Mouse (Mus musculus) bone marrow, adult 2 months (tissue): ENCODE measurements around the gene Alk. TPM values are rescaled to one million over a fixed set of nuclear protein-coding genes. Genes with fewer than 3 reads are reported as not detected.
"Not testable (repeated sequence)": the region's sequence is repeated elsewhere in the genome, so short reads cannot be mapped to it uniquely, and the experiment has no call there.

Experiments
- H3K27ac ChIP-seq: fragments of 200-500 bp; 2 replicates; pipeline ENCODE4 v1.5.1; 2012; ENCODE audit warnings: low read depth, mild to moderate bottlenecking, control low read depth, inconsistent platforms, low read length; ENCODE audit not compliant: control insufficient read depth, poor library complexity, insufficient read depth
- H3K4me1 ChIP-seq: fragments of 200-500 bp; 2 replicates; pipeline ENCODE4 v1.6.1; 2011; ENCODE audit warnings: low read length; ENCODE audit not compliant: control insufficient read depth, insufficient read depth
- H3K4me3 ChIP-seq: fragments of 200-500 bp; replicated peaks from 2 replicates; pipeline ENCODE3; 2011; ENCODE audit warnings: mild to moderate bottlenecking, low read depth, low read length, control low read depth; ENCODE audit not compliant: control insufficient read depth
- CTCF ChIP-seq: fragments of 200-500 bp; IDR thresholded peaks from 2 replicates; pipeline ENCODE4 v1.5.1; 2011; ENCODE audit warnings: low read length, control low read depth; ENCODE audit not compliant: control insufficient read depth, insufficient read depth
- POLR2A ChIP-seq: fragments of 200-500 bp; IDR thresholded peaks from 2 replicates; pipeline ENCODE4 v1.6.1; 2011; ENCODE audit warnings: low read depth, mild to moderate bottlenecking, control low read depth, low read length, borderline replicate concordance; ENCODE audit not compliant: control insufficient read depth
- WGBS: fragments of 180-500 bp; shearing (Covaris S2); methylation state at CpG from one replicate; pipeline ENCODE4 v1.1.7; 2018; 5-methylcytosine and 5-hydroxymethylcytosine counted together
- polyA plus RNA-seq: library from polyadenylated mRNA; stranded (reverse); fragments of >200 nt; gene quantifications from 2 replicates; pipeline ENCODE4 v1.2.4, GENCODE M21; 2011; ENCODE audit warnings: low replicate concordance; ENCODE audit not compliant: missing spikeins, insufficient read depth, insufficient read length

The Alk gene
- polyA plus RNA-seq, 1 experiment: not detected

GRCm38 (mm10) chr17:72522381-72522780 is 82.0 kb downstream of the Alk start:
- H3K27ac ChIP-seq: no peak overlapping the region
- H3K4me3 ChIP-seq: no peak overlapping the region
- H3K4me1 ChIP-seq: no peaks in the 10 kb centered on the region
- TF ChIP-seq CTCF (peak; percentile 13; the same call in 1 of the 2 replicates), POLR2A (no peak)
- WGBS: 15% methylated on average over 4 of the region's 4 CpGs

DNA sequence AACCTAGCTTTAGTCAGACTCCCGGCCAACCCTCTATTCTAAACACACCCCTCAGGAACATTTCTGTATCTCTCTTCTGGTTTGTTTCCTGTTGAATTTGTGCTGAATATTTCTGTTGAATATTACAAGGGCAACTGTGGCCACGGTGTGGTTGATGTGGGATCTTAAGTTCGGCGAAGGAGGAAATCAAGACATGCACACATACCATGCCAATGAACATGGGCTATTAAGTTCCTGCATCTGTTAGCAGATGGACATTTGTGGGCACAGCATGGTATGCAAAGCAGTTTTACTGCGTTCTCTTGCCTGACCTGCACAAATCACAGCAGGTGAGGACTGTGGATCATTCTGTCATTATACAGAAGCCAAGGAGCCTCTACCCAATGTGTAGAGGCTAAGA is 83.1 kb downstream of the Alk start:
- Histone ChIP-seq H3K4me1 (no peaks in the 10 kb centered on the region), H3K4me3 (no peak overlapping the region), H3K27ac (no peak overlapping the region)
- 3% methylated on average over 5 of the region's 5 CpGs for WGBS
- no peak for TF ChIP-seq CTCF
- no peak for TF ChIP-seq POLR2A

DNA sequence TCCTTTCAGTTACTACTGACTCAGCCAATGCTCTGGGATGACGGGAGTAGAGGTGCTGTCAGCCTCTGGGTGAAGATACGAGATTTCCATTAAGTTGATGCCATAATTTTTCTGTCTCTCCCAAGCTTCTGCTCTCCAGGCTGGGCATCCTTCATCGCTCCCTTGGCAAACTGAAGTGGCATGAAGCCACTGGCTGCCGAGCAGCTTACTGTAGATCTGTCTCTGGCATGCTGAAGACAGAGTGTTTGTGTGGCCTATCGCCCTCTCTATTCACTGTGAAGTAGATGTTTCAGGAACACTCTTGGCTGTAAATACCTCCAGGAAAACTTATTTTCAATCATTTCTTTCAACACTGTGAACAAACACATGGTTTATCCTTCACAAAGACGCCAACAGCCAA is 93.7 kb downstream of the Alk start:
- 80% methylated on average over 6 of the region's 6 CpGs for WGBS
- H3K4me3 ChIP-seq: no peak overlapping the region
- TF ChIP-seq CTCF (no peak), POLR2A (no peak)
- no peaks in the 10 kb centered on the region for H3K4me1 ChIP-seq
- H3K27ac ChIP-seq: no peak overlapping the region

GRCm38 (mm10) chr17:72508678-72509394 is 95.6 kb downstream of the Alk start:
- Histone ChIP-seq H3K4me1 (no peaks in the 10 kb centered on the region), H3K4me3 (no peak overlapping the region), H3K27ac (no peak overlapping the region)
- TF ChIP-seq POLR2A (no peak), CTCF (no peak)
- 82% methylated on average over 7 of the region's 7 CpGs for WGBS

DNA sequence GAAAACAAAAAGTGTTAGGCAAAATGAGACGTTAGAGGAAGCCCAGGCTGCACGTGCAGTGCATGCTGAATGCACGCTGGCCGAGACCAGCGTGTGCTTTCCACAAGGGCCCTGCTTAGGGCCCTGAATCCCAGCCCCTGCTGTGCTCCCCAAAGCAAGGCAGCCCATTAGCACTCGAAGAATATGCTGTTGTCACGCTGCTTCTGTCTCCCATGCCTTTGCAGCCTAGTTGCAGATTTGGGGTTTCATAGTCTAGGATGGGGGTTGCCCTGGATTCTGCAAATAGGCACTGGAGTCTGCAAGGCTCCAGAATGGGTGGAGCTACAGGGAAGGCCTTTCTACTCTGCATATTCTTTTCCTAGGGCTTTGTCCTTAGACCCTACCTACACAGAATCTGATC is 99.2 kb downstream of the Alk start:
- WGBS: 67% methylated on average over 7 of the region's 7 CpGs

GRCm38 (mm10) chr17:72504581-72504980 is 99.8 kb downstream of the Alk start:
- Histone ChIP-seq H3K4me3 (no peak overlapping the region), H3K27ac (no peak overlapping the region), H3K4me1 (no peaks in the 10 kb centered on the region)
- no peak for TF ChIP-seq CTCF
- 85% methylated on average over 6 of the region's 6 CpGs for WGBS

More for the DNA sequence above, 99.2 kb downstream of the Alk start:
- Histone ChIP-seq H3K4me1 (no peaks in the 10 kb centered on the region), H3K27ac (no peak overlapping the region), H3K4me3 (no peak overlapping the region)
- TF ChIP-seq CTCF (no peak), POLR2A (no peak)

- no peaks in the 10 kb centered on the region for H3K4me1 ChIP-seq
- H3K4me3 ChIP-seq: no peak overlapping the region
- no peak overlapping the region for H3K27ac ChIP-seq
- TF ChIP-seq POLR2A (no peak), CTCF (no peak)
- WGBS: 73% methylated on average over 5 of the region's 5 CpGs
Observed at GRCm38 (mm10) chr17:72495395-72495794, 109.0 kb downstream of the Alk start.

- Histone ChIP-seq H3K4me1 (no peaks in the 10 kb centered on the region), H3K4me3 (no peak overlapping the region), H3K27ac (no peak overlapping the region)
- 77% methylated on average over 4 of the region's 4 CpGs for WGBS
- no peak for TF ChIP-seq POLR2A
- no peak for TF ChIP-seq CTCF
Observed at GRCm38 (mm10) chr17:72485623-72486022, 118.8 kb downstream of the Alk start.

GRCm38 (mm10) chr17:72479260-72479659 is 125.2 kb downstream of the Alk start:
- not testable (repeated sequence) for H3K4me3 ChIP-seq, H3K27ac ChIP-seq, H3K4me1 ChIP-seq
- 74% methylated on average over 7 of the region's 7 CpGs for WGBS
